ENCODE assay signal across 9 mouse cellular contexts in genomic region chr15:31565184-31565583, GRCm38 (mm10). TPM values are rescaled to one million over a fixed set of nuclear protein-coding genes. Genes with fewer than 3 reads are reported as not detected.
DNase-seq lines count a peak whose midpoint lies in the region; ATAC-seq lines count a peak whose summit lies in the region.
"Had no signal": no experiment of that assay in that cellular context is flagged by ENCODE, and none has a peak within 500 bp of the region (broad histone marks: within the 10 kb centered on the region; RNA-seq: fewer than 3 reads in every experiment).

Cmbl (plus strand) TSS chr15:31565389.

- ATAC-seq in midbrain, embryonic 16.5 days, result no peak
- ATAC-seq in intestine, embryonic 15.5 days, result no peak
- no peak for ATAC-seq in stomach, embryonic 15.5 days (ENCODE audit: insufficient read depth, low FRiP score, low read depth)

- WGBS in midbrain, embryonic 16.5 days, result 61% methylated on average over 5 of the region's 5 CpGs
- WGBS in midbrain, embryonic 10.5 days, result 80% methylated on average over 5 of the region's 5 CpGs
- 57% methylated on average over 5 of the region's 5 CpGs for WGBS in intestine, embryonic 15.5 days
- 58% methylated on average over 5 of the region's 5 CpGs for WGBS in stomach, embryonic 15.5 days

- no peaks in the 10 kb centered on the region for H3K36me3 ChIP-seq in midbrain, embryonic 16.5 days (ENCODE audit: control insufficient read depth, insufficient read depth, low read length)
- H3K36me3 ChIP-seq in midbrain, embryonic 10.5 days, result no peaks in the 10 kb centered on the region
- H3K36me3 ChIP-seq in intestine, embryonic 15.5 days, result no peaks in the 10 kb centered on the region
- H3K36me3 ChIP-seq in stomach, embryonic 15.5 days, result no peaks in the 10 kb centered on the region
- H3K36me3 ChIP-seq: neural tube, embryonic 13.5 days had no signal

- H3K9ac ChIP-seq in midbrain, embryonic 16.5 days (ENCODE audit: low read depth, low read length), result no peak within 1 kb of the TSS
- no peak within 1 kb of the TSS for H3K9ac ChIP-seq in intestine, embryonic 15.5 days
- no peak within 1 kb of the TSS for H3K9ac ChIP-seq in stomach, embryonic 15.5 days
- H3K9ac ChIP-seq: neural tube, embryonic 13.5 days had no signal

- H3K27ac ChIP-seq in midbrain, embryonic 16.5 days (ENCODE audit: low read length), result no peak within 1 kb of the TSS
- no peak within 1 kb of the TSS for H3K27ac ChIP-seq in midbrain, embryonic 10.5 days (replicated peaks)
- H3K27ac ChIP-seq in intestine, embryonic 15.5 days, result no peak within 1 kb of the TSS
- no peak within 1 kb of the TSS for H3K27ac ChIP-seq in stomach, embryonic 15.5 days
- H3K27ac ChIP-seq: neural tube, embryonic 13.5 days had no signal

- H3K9me3 ChIP-seq in midbrain, embryonic 16.5 days (replicated peaks; ENCODE audit: control insufficient read depth, low read length, poor library complexity, severe bottlenecking), result no peaks in the 10 kb centered on the region
- peaks cover 2% of the 10 kb centered on the region; the same call in 1 of the 2 replicates for H3K9me3 ChIP-seq in midbrain, embryonic 10.5 days (replicated peaks)
- no peaks in the 10 kb centered on the region for H3K9me3 ChIP-seq in intestine, embryonic 15.5 days
- no peaks in the 10 kb centered on the region for H3K9me3 ChIP-seq in stomach, embryonic 15.5 days
- H3K9me3 ChIP-seq: neural tube, embryonic 13.5 days had no signal

- H3K27me3 ChIP-seq in midbrain, embryonic 16.5 days (ENCODE audit: control insufficient read depth, insufficient read depth, low read depth, low read length), result no peaks in the 10 kb centered on the region
- no peaks in the 10 kb centered on the region for H3K27me3 ChIP-seq in midbrain, embryonic 10.5 days (ENCODE audit: low read depth, poor library complexity, severe bottlenecking)
- H3K27me3 ChIP-seq in intestine, embryonic 15.5 days (replicated peaks), result no peaks in the 10 kb centered on the region
- H3K27me3 ChIP-seq in stomach, embryonic 15.5 days (replicated peaks), result no peaks in the 10 kb centered on the region
- H3K27me3 ChIP-seq: neural tube, embryonic 13.5 days had no signal

- DNase-seq in heart, adult 8-10 months (ENCODE audit: low spot score), result no peak
- DNase-seq in heart, adult 11 months, result no peak
- no peak for DNase-seq in midbrain, embryonic 10.5 days (ENCODE audit: low spot score)
- no peak for DNase-seq in ovary, postnatal 36 days (ENCODE audit: low spot score)
- DNase-seq in thymus, postnatal 14 days, result no peak

- H3K4me1 ChIP-seq in midbrain, embryonic 16.5 days (ENCODE audit: control insufficient read depth, insufficient read depth, low read length), result no peaks in the 10 kb centered on the region; the same call in 1 of the 2 replicates
- H3K4me1 ChIP-seq in midbrain, embryonic 10.5 days, result peaks cover 12% of the 10 kb centered on the region
- peaks cover 8% of the 10 kb centered on the region for H3K4me1 ChIP-seq in intestine, embryonic 15.5 days (replicated peaks)
- H3K4me1 ChIP-seq in stomach, embryonic 15.5 days, result peaks cover 20% of the 10 kb centered on the region

- H3K4me3 ChIP-seq in midbrain, embryonic 16.5 days (ENCODE audit: low read depth, low read length), result no peak within 1 kb of the TSS
- H3K4me3 ChIP-seq in midbrain, embryonic 10.5 days, result no peak within 1 kb of the TSS
- no peak within 1 kb of the TSS for H3K4me3 ChIP-seq in intestine, embryonic 15.5 days (replicated peaks)
- H3K4me3 ChIP-seq in stomach, embryonic 15.5 days (replicated peaks), result no peak within 1 kb of the TSS
- H3K4me3 ChIP-seq: neural tube, embryonic 13.5 days had no signal

- no peak within 1 kb of the TSS; the same call in 1 of the 2 replicates for H3K4me2 ChIP-seq in midbrain, embryonic 16.5 days (ENCODE audit: low read length)
- no peak within 1 kb of the TSS for H3K4me2 ChIP-seq in intestine, embryonic 15.5 days (replicated peaks)
- no peak within 1 kb of the TSS for H3K4me2 ChIP-seq in stomach, embryonic 15.5 days
- H3K4me2 ChIP-seq: neural tube, embryonic 13.5 days had no signal

RNA-seq across cellular contexts. Expression of gene Cmbl, which starts in this region (rescaled TPM):
- 10 to 100 TPM; 31.4 to 42.1 (median 34.4) TPM for total RNA-seq in heart, adult 8-10 months (2022)
- 8.7 and 12.8 TPM in 2 replicates for polyA plus RNA-seq in midbrain, embryonic 16.5 days (2015; fragmentation: Nextera tagmentation; extraction: Ambion mirVana)
- polyA plus RNA-seq in midbrain, embryonic 10.5 days (2016; fragmentation: Nextera tagmentation; extraction: Ambion mirVana), result 1.3 and 1.6 TPM in 2 replicates
- 34.6 and 36.4 TPM in 2 replicates for polyA plus RNA-seq in intestine, embryonic 15.5 days (2015; fragmentation: Nextera tagmentation; extraction: Ambion mirVana)
- polyA plus RNA-seq in stomach, embryonic 15.5 days (2015; fragmentation: Nextera tagmentation; extraction: Ambion mirVana), result 16.2 and 17.3 TPM in 2 replicates
